Mouse (Mus musculus): Measurements from ENCODE around the gene Lamp5.

The Lamp5 gene

DNA sequence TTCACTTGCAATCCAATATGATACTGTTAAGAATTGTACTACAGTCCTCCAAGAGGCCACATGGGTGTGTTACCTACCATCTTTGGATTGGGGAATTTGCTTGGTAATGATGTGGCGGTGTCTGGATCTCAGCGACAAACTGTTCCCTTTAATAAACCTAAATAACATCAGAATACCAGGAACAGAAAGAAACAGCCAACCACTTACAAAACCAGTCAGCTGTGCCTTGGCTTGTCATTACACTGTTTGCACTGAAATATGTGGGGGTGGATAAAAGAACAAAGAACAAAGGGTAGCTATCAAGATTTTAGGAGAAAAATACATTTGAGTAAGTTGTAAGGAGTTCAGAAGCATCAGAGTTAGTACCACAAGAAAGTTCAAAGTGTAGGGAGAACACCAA lies 66.0 kb downstream of the Lamp5 start:
- Histone ChIP-seq H3K4me3 (replicated peaks; ENCODE audit: low read length) (no peak overlapping the region), H3K4me1 (replicated peaks; ENCODE audit: low read depth, low read length) (no peaks in the 10 kb centered on the region), H3K9me3 (ENCODE audit: low read length) (peaks cover 14% of the 10 kb centered on the region; the same call in 1 of the 2 replicates), H3K27me3 (ENCODE audit: insufficient read depth, low read length) (peaks cover 53% of the 10 kb centered on the region), H3K36me3 (ENCODE audit: insufficient read depth, low read length) (no peaks in the 10 kb centered on the region)
- TF ChIP-seq NANOG (IDR thresholded peaks at IDR 0.05; ENCODE audit: borderline replicate concordance, low read length) (no peak), POU5F1 (IDR thresholded peaks at IDR 0.05; ENCODE audit: borderline replicate concordance, low read length) (no peak), CTCF (conservative IDR thresholded peaks at IDR 0.05; ENCODE audit: low read length) (no peak)
